Mouse (Mus musculus): Measurements from ENCODE around the gene Ctso. TPM values are rescaled to one million over a fixed set of nuclear protein-coding genes. Genes with fewer than 3 reads are reported as not detected.

Gene Ctso
- 1 to 10 TPM; 4.1 to 4.7 TPM for total RNA-seq (2021)
- long read RNA-seq, experiment 1, transcript Ctso-201 (8 exons, 3,468 nt): major isoform, 13 of 13 reads
- long read RNA-seq, experiment 1, partial matches to known transcripts: 0 of 13 reads
- long read RNA-seq, experiment 1, other reads (novel, unspliced or antisense): 0 of 13 reads
- long read RNA-seq, experiment 2, transcript Ctso-201 (8 exons, 3,468 nt): major isoform, 14 of 17 reads
- long read RNA-seq, experiment 2, partial matches to known transcripts: 0 of 17 reads
- long read RNA-seq, experiment 2, other reads (novel, unspliced or antisense): 3 of 17 reads

- intact Hi-C loops (cut with DNase I; ENCODE audit: low total_unique reads): no loop called here
- peak; percentile 86 for DNase-seq
Observed at GRCm38 (mm10) chr3:81932141-81933101, at the start of gene Ctso. Gene Ctso, plus strand, starts transcription at chr3:81932601.

- intact Hi-C loops (cut with DNase I; ENCODE audit: low total_unique reads): no loop called here
- no peak for DNase-seq
Observed at GRCm38 (mm10) chr3:81883916-81884315, 48.5 kb upstream of the Ctso start.

GRCm38 (mm10) chr3:81885566-81885965, 46.8 kb upstream of the Ctso start:
- no peak for DNase-seq
- intact Hi-C loops (cut with DNase I; ENCODE audit: low total_unique reads): no loop called here

- intact Hi-C loops (cut with DNase I; ENCODE audit: low total_unique reads): no loop called here
- no peak for DNase-seq
Observed at GRCm38 (mm10) chr3:81889137-81889536, 43.3 kb upstream of the Ctso start.

- DNase-seq: no peak
- intact Hi-C loops (cut with DNase I; ENCODE audit: low total_unique reads): no loop called here
Observed at GRCm38 (mm10) chr3:81910286-81911036, 21.9 kb upstream of the Ctso start.

GRCm38 (mm10) chr3:81916030-81916686, 16.2 kb upstream of the Ctso start:
- intact Hi-C loops (cut with DNase I; ENCODE audit: low total_unique reads): no loop called here
- peak; percentile 12 for DNase-seq

- intact Hi-C loops (cut with DNase I; ENCODE audit: low total_unique reads): no loop called here
- no peak for DNase-seq
Observed at GRCm38 (mm10) chr3:81917354-81917935, 15.0 kb upstream of the Ctso start.

- DNase-seq: no peak
- intact Hi-C loops (cut with DNase I; ENCODE audit: low total_unique reads): no loop called here
Observed at GRCm38 (mm10) chr3:81918215-81918614, 14.2 kb upstream of the Ctso start.

GRCm38 (mm10) chr3:81919681-81920080, 12.7 kb upstream of the Ctso start:
- intact Hi-C loops (cut with DNase I; ENCODE audit: low total_unique reads): no loop called here
- DNase-seq: no peak

GRCm38 (mm10) chr3:81922910-81923309, 9.5 kb upstream of the Ctso start:
- DNase-seq: no peak
- intact Hi-C loops (cut with DNase I; ENCODE audit: low total_unique reads): no loop called here

- no peak for DNase-seq
- intact Hi-C loops (cut with DNase I; ENCODE audit: low total_unique reads): loop anchor here (5.0 kb wide), 1 partner anchor 968 kb away; no protein-coding TSS in a partner anchor
Observed at GRCm38 (mm10) chr3:81924931-81925330, 7.5 kb upstream of the Ctso start.

- intact Hi-C loops (cut with DNase I; ENCODE audit: low total_unique reads): loop anchor here (5.0 kb wide), 1 partner anchor 969 kb away; no protein-coding TSS in a partner anchor
- DNase-seq: no peak
Observed at GRCm38 (mm10) chr3:81925856-81926255, 6.5 kb upstream of the Ctso start.

GRCm38 (mm10) chr3:81926764-81927325, 5.6 kb upstream of the Ctso start:
- intact Hi-C loops (cut with DNase I; ENCODE audit: low total_unique reads): loop anchor here (5.0 kb wide), 1 partner anchor 970 kb away; no protein-coding TSS in a partner anchor
- DNase-seq: no peak

GRCm38 (mm10) chr3:81929073-81929472, 3.3 kb upstream of the Ctso start:
- DNase-seq: no peak
- intact Hi-C loops (cut with DNase I; ENCODE audit: low total_unique reads): loop anchor here (5.0 kb wide), 1 partner anchor 972 kb away; no protein-coding TSS in a partner anchor

- intact Hi-C loops (cut with DNase I; ENCODE audit: low total_unique reads): no loop called here
- no peak for DNase-seq
Observed at GRCm38 (mm10) chr3:81931695-81932094, 706 bp upstream of the Ctso start.

- intact Hi-C loops (cut with DNase I; ENCODE audit: low total_unique reads): no loop called here
- DNase-seq: no peak
Observed at GRCm38 (mm10) chr3:81933348-81933747, 947 bp downstream of the Ctso start.

- intact Hi-C loops (cut with DNase I; ENCODE audit: low total_unique reads): no loop called here
- no peak for DNase-seq
Observed at GRCm38 (mm10) chr3:81938924-81939323, 6.5 kb downstream of the Ctso start.

GRCm38 (mm10) chr3:81942341-81942740, 9.9 kb downstream of the Ctso start:
- intact Hi-C loops (cut with DNase I; ENCODE audit: low total_unique reads): no loop called here
- no peak for DNase-seq

- DNase-seq: no peak
- intact Hi-C loops (cut with DNase I; ENCODE audit: low total_unique reads): no loop called here
Observed at GRCm38 (mm10) chr3:81943097-81943496, 10.7 kb downstream of the Ctso start.
